Mouse (Mus musculus) embryonic fibroblast, embryonic 13.5 days (primary cell): ENCODE data around the gene Zmat3. TPM values are rescaled to one million over a fixed set of nuclear protein-coding genes. Genes with fewer than 3 reads are reported as not detected.
A peak's percentile ranks its signal among the peaks of the same experiment; 100 is the strongest.

Experiments
- H3K27ac ChIP-seq: 2 replicates; pipeline ENCODE4 v1.5.1; 2012; ENCODE audit warnings: low read length, control low read depth, inconsistent platforms; ENCODE audit not compliant: insufficient read depth
- H3K4me1 ChIP-seq: 2 replicates; pipeline ENCODE4 v1.6.1; 2011; ENCODE audit warnings: low read length; ENCODE audit not compliant: control insufficient read depth, insufficient read depth
- H3K4me3 ChIP-seq: 2 replicates; pipeline ENCODE4 v1.5.1; 2011; ENCODE audit warnings: mild to moderate bottlenecking, control low read depth, low read length; ENCODE audit not compliant: insufficient read depth
- CTCF ChIP-seq: IDR thresholded peaks from 2 replicates; pipeline ENCODE4 v1.5.1; 2011; ENCODE audit warnings: mild to moderate bottlenecking, control low read depth, low read length, moderate library complexity, borderline replicate concordance; ENCODE audit not compliant: insufficient read depth
- POLR2A ChIP-seq: IDR thresholded peaks from 2 replicates; pipeline ENCODE4 v1.6.1; 2011; ENCODE audit warnings: low read depth, mild to moderate bottlenecking, control low read depth, low read length, moderate library complexity
- polyA plus RNA-seq: library from polyadenylated mRNA; stranded (reverse); fragments of >200 nt; gene quantifications from 2 replicates; pipeline ENCODE4 v1.2.4, GENCODE M21; 2011; ENCODE audit warnings: low read depth; ENCODE audit not compliant: missing spikeins, insufficient read length

The Zmat3 gene
- polyA plus RNA-seq, 1 experiment: 103 TPM

GRCm38 (mm10) chr3:32345249-32345648 lies 20.6 kb downstream of the Zmat3 start:
- H3K4me3 ChIP-seq: no peak overlapping the region
- TF ChIP-seq CTCF (no peak), POLR2A (no peak)
- H3K27ac ChIP-seq: no peak overlapping the region
- no peaks in the 10 kb centered on the region; the same call in 1 of the 2 replicates for H3K4me1 ChIP-seq

GRCm38 (mm10) chr3:32344825-32345224 lies 21.0 kb downstream of the Zmat3 start:
- Histone ChIP-seq H3K4me1 (no peaks in the 10 kb centered on the region; the same call in 1 of the 2 replicates), H3K4me3 (no peak overlapping the region), H3K27ac (no peak overlapping the region)
- TF ChIP-seq CTCF (no peak), POLR2A (no peak)

- no peak for TF ChIP-seq POLR2A
- no peak for TF ChIP-seq CTCF
- Histone ChIP-seq H3K4me3 (no peak overlapping the region), H3K27ac (no peak overlapping the region), H3K4me1 (no peaks in the 10 kb centered on the region; the same call in 1 of the 2 replicates)
Observed at GRCm38 (mm10) chr3:32343371-32343770, 22.4 kb downstream of the Zmat3 start.

- Histone ChIP-seq H3K4me3 (no peak overlapping the region), H3K4me1 (no peaks in the 10 kb centered on the region), H3K27ac (no peak overlapping the region)
- TF ChIP-seq POLR2A (no peak), CTCF (no peak)
Observed at GRCm38 (mm10) chr3:32341434-32341833, 24.4 kb downstream of the Zmat3 start.

- H3K4me3 ChIP-seq: no peak overlapping the region
- H3K4me1 ChIP-seq: peaks cover 7% of the 10 kb centered on the region
- H3K27ac ChIP-seq: no peak overlapping the region
- TF ChIP-seq CTCF (no peak), POLR2A (no peak)
Observed at GRCm38 (mm10) chr3:32338231-32338630, 27.6 kb downstream of the Zmat3 start.

GRCm38 (mm10) chr3:32337770-32338169 lies 28.0 kb downstream of the Zmat3 start:
- no peak overlapping the region for H3K4me3 ChIP-seq
- peaks cover 7% of the 10 kb centered on the region for H3K4me1 ChIP-seq
- no peak for TF ChIP-seq POLR2A
- no peak for TF ChIP-seq CTCF
- no peak overlapping the region for H3K27ac ChIP-seq

GRCm38 (mm10) chr3:32334901-32335300 lies 30.9 kb downstream of the Zmat3 start:
- H3K4me1 ChIP-seq: peaks cover 7% of the 10 kb centered on the region
- no peak overlapping the region for H3K4me3 ChIP-seq
- no peak for TF ChIP-seq POLR2A

GRCm38 (mm10) chr3:32333456-32334086 lies 32.2 kb downstream of the Zmat3 start:
- peaks cover 7% of the 10 kb centered on the region for H3K4me1 ChIP-seq
- no peak overlapping the region for H3K27ac ChIP-seq
- TF ChIP-seq CTCF (no peak), POLR2A (no peak)
- H3K4me3 ChIP-seq: no peak overlapping the region

More at GRCm38 (mm10) chr3:32334901-32335300, 30.9 kb downstream of the Zmat3 start:
- peak overlapping the region; percentile 12; the same call in 1 of the 2 replicates for H3K27ac ChIP-seq

- H3K27ac ChIP-seq: no peak overlapping the region
- H3K4me1 ChIP-seq: peaks cover 2% of the 10 kb centered on the region; the same call in 1 of the 2 replicates
- TF ChIP-seq POLR2A (no peak), CTCF (no peak)
- no peak overlapping the region for H3K4me3 ChIP-seq
Observed at GRCm38 (mm10) chr3:32317901-32318416, 47.9 kb downstream of the Zmat3 start.

GRCm38 (mm10) chr3:32317165-32317900 lies 48.5 kb downstream of the Zmat3 start:
- H3K4me3 ChIP-seq: no peak overlapping the region
- H3K4me1 ChIP-seq: peaks cover 2% of the 10 kb centered on the region; the same call in 1 of the 2 replicates
- TF ChIP-seq CTCF (peak; percentile 90), POLR2A (no peak)
- no peak overlapping the region for H3K27ac ChIP-seq
